Mouse (Mus musculus): ENCODE results near the gene Mrpl45. TPM values are rescaled to one million over a fixed set of nuclear protein-coding genes. Genes with fewer than 3 reads are reported as not detected.
A peak's percentile ranks its signal among the peaks of the same experiment; 100 is the strongest.
"Not testable (repeated sequence)": the region's sequence is repeated elsewhere in the genome, so short reads cannot be mapped to it uniquely, and the experiment has no call there.

Mrpl45 gene
- polyA plus RNA-seq (2014; fragmentation: Nextera tagmentation; extraction: Ambion mirVana): 55.9 and 59.9 TPM in 2 replicates

DNA sequence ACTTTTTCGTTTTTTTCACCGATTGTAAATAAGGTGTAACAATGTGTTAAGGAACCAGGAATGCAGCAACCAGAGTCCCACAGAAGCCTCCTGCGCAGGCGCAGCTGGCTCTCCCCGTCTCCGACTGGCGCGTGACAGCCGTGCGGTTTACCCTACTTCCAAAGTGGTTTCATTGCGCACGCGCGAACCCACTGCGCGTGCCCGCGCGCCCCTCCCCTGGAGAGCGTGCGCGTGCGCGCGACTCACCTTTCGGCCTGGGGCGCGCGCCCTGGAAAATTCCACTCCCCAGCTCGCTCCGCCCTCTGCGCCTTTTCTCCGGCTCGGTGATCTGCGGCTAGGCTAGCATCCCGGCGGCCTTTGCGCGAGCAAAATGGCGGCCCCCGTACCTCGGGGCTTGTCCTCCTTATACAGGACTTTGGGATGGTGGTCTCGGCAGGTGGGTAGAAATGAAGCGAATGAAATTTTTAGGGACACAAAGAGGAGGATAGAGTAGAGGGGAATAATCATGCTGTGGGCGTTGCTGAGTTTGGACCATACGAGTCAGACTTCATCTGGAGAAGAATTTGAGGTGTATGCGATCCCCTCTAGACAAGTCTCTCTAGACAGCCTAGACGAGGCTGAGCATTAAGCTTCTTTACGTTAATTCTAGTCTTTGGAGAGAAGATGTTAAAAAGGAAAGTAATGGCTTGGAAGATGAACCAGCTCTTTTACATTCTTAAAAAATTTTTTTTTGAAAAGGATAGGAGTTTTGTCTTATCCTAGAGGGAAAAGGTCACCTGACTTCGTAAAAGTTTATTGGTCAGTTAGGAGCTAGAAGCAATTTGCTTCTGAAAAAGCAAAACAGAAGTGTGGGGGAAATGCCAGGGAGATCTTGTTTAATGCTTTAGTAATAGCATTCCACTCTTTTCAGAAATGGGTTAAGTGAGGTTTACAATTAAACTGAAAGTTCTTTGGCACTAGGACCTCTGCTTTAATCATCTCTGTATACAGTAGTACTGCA lies at the start of gene Mrpl45:
Gene Mrpl45 (plus strand): TSS at position 213 of the 1,000 bp plus-strand sequence.
- ATAC-seq (replicated peaks; ENCODE audit: low FRiP score): peak; percentile 92
- peak within 1 kb of the TSS; percentile 36 for H3K4me3 ChIP-seq (ENCODE audit: low read depth, low read length)
- DNase-seq (ENCODE audit: low spot score): peak; percentile 100
- H3K36me3 ChIP-seq (ENCODE audit: control insufficient read depth, insufficient read depth, low read length): no peaks in the 10 kb centered on the region
- peak within 1 kb of the TSS; percentile 51 for H3K4me2 ChIP-seq (ENCODE audit: low read depth, low read length, severe bottlenecking)
- no peaks in the 10 kb centered on the region; the same call in 1 of the 2 replicates for H3K4me1 ChIP-seq (replicated peaks; ENCODE audit: control insufficient read depth, insufficient read depth, low read length)
- under 1% methylated on average over 50 of the region's 50 CpGs for WGBS
- no peaks in the 10 kb centered on the region for H3K27me3 ChIP-seq (ENCODE audit: control insufficient read depth, insufficient read depth, low read length)
- H3K9ac ChIP-seq (ENCODE audit: low read length): peak within 1 kb of the TSS; percentile 53
- no peaks in the 10 kb centered on the region for H3K9me3 ChIP-seq (ENCODE audit: control insufficient read depth, low read length)
- no peak within 1 kb of the TSS for H3K27ac ChIP-seq (ENCODE audit: low read depth, low read length)

DNA sequence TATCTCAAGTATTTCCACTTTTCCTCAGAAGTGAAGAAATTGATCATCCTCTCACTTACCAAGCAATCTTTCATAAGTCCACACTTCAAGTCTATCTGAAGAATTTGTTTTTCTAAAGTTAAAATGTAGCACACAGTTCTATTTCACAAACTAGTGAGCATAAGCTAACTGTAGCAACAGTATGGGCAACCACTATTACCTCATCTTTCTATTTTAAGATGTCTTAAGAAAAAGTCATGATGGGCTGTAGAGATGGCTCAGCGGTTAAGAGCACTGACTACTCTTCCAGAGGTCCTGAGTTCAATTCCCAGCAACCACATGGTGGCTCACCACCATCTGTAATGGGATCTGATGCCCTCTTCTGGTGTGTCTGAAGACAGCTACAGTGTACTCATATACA lies 49.0 kb upstream of the Mrpl45 start:
- H3K4me3 ChIP-seq (ENCODE audit: low read depth, low read length); H3K9ac ChIP-seq (ENCODE audit: low read length); H3K4me1 ChIP-seq (replicated peaks; ENCODE audit: control insufficient read depth, insufficient read depth, low read length); H3K27ac ChIP-seq (ENCODE audit: low read depth, low read length); ATAC-seq (replicated peaks; ENCODE audit: low FRiP score); H3K27me3 ChIP-seq (ENCODE audit: control insufficient read depth, insufficient read depth, low read length); H3K9me3 ChIP-seq (ENCODE audit: control insufficient read depth, low read length); DNase-seq (ENCODE audit: low spot score); H3K4me2 ChIP-seq (ENCODE audit: low read depth, low read length, severe bottlenecking); H3K36me3 ChIP-seq (ENCODE audit: control insufficient read depth, insufficient read depth, low read length): not testable (repeated sequence)
- WGBS: 100% methylated on average over 1 of the region's 1 CpGs

DNA sequence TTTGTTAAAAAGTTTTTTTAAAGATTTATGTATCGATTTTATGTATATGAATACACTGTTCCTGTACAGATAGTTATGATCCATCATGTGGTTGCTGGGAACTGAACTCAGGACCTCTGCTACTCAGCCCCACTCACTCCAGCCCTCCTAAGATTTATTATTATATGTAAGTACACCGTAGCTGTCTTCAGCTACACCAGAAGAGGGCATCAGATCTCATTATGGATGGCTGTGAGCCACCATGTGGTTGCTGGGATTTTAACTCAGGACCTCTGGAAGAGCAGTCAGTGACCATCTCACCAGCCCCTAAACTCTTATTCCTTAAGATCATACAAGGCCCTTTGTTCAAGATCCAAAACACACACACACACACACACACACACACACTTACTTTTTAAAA lies 45.5 kb upstream of the Mrpl45 start:
- not testable (repeated sequence) for H3K4me2 ChIP-seq (ENCODE audit: low read depth, low read length, severe bottlenecking); H3K27me3 ChIP-seq (ENCODE audit: control insufficient read depth, insufficient read depth, low read length); H3K4me1 ChIP-seq (replicated peaks; ENCODE audit: control insufficient read depth, insufficient read depth, low read length); H3K9ac ChIP-seq (ENCODE audit: low read length); DNase-seq (ENCODE audit: low spot score); H3K9me3 ChIP-seq (ENCODE audit: control insufficient read depth, low read length); H3K27ac ChIP-seq (ENCODE audit: low read depth, low read length); H3K4me3 ChIP-seq (ENCODE audit: low read depth, low read length); ATAC-seq (replicated peaks; ENCODE audit: low FRiP score); H3K36me3 ChIP-seq (ENCODE audit: control insufficient read depth, insufficient read depth, low read length)
- 84% methylated on average over 2 of the region's 2 CpGs for WGBS

DNA sequence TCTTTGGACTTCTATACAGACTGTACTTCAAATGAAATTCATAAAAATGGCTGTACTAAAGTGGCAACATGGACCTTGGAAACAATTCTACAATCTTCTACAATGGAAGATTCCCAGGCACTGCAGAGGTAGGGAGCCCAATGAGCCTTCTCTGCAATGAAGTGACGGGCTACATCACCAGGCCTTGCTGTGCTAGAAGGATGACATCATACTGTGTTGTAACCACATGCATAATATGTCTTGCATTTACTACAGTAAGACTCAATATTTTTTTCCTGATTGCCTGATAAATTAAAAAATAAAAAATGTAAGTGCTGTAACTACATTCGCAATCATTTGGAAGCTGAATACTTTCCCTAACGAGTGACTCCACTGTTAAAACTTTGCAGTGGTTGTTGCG lies 42.7 kb upstream of the Mrpl45 start:
- 97% methylated on average over 4 of the region's 4 CpGs for WGBS
- H3K4me1 ChIP-seq (replicated peaks; ENCODE audit: control insufficient read depth, insufficient read depth, low read length): no peaks in the 10 kb centered on the region
- H3K27ac ChIP-seq (ENCODE audit: low read depth, low read length): no peak overlapping the region
- H3K27me3 ChIP-seq (ENCODE audit: control insufficient read depth, insufficient read depth, low read length): no peaks in the 10 kb centered on the region
- no peak overlapping the region for H3K9ac ChIP-seq (ENCODE audit: low read length)
- no peak overlapping the region for H3K4me2 ChIP-seq (ENCODE audit: low read depth, low read length, severe bottlenecking)
- H3K4me3 ChIP-seq (ENCODE audit: low read depth, low read length): no peak overlapping the region
- no peaks in the 10 kb centered on the region; the same call in 1 of the 2 replicates for H3K9me3 ChIP-seq (ENCODE audit: control insufficient read depth, low read length)
- ATAC-seq (replicated peaks; ENCODE audit: low FRiP score) (no peak), DNase-seq (ENCODE audit: low spot score) (no peak)
- no peaks in the 10 kb centered on the region for H3K36me3 ChIP-seq (ENCODE audit: control insufficient read depth, insufficient read depth, low read length)

DNA sequence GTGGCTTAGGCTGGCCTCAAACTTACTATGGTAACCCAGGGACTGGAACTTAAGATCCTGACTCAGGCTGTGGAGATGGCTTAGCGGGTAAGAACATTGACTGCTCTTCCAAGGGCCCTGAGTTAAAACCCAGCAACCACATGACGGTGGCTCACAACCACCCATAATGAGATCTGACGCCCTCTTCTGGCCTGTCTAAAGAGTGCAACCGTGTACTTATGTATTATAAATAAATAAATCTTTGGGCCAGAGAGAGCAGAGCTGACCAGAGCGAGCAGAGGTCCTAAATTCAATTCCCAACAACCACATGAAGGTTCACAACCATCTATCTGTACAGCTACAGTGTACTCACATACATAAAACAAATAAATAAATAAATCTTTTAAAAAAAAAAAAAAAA lies 41.9 kb upstream of the Mrpl45 start:
- Histone ChIP-seq H3K4me3 (ENCODE audit: low read depth, low read length) (no peak overlapping the region), H3K36me3 (ENCODE audit: control insufficient read depth, insufficient read depth, low read length) (no peaks in the 10 kb centered on the region), H3K4me1 (replicated peaks; ENCODE audit: control insufficient read depth, insufficient read depth, low read length) (peaks cover 4% of the 10 kb centered on the region; the same call in 1 of the 2 replicates), H3K4me2 (ENCODE audit: low read depth, low read length, severe bottlenecking) (no peak overlapping the region), H3K9ac (ENCODE audit: low read length) (no peak overlapping the region), H3K27me3 (ENCODE audit: control insufficient read depth, insufficient read depth, low read length) (no peaks in the 10 kb centered on the region), H3K9me3 (ENCODE audit: control insufficient read depth, low read length) (no peaks in the 10 kb centered on the region; the same call in 1 of the 2 replicates), H3K27ac (ENCODE audit: low read depth, low read length) (no peak overlapping the region)
- DNase-seq (ENCODE audit: low spot score) (no peak), ATAC-seq (replicated peaks; ENCODE audit: low FRiP score) (no peak)
- WGBS: 81% methylated on average over 5 of the region's 5 CpGs

DNA sequence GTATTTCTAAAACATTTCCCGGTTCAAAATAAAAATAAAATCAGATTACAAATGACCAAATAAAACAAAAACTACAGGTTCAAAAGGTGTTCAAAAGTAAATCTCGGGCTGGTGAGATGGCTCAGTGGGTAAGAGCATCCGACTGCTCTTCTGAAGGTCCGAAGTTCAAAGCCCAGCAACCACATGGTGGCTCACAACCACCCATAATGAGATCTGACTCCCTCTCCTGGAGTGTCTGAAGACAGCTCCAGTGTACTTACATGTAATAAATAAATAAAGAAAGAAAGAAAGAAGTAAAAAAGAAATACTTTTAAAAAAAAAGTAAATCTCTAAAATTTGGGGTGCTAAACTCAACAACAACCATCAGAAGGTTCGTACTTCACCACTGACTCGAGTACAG lies 40.6 kb upstream of the Mrpl45 start:
- H3K4me1 ChIP-seq (replicated peaks; ENCODE audit: control insufficient read depth, insufficient read depth, low read length); H3K9me3 ChIP-seq (ENCODE audit: control insufficient read depth, low read length); H3K27me3 ChIP-seq (ENCODE audit: control insufficient read depth, insufficient read depth, low read length); H3K9ac ChIP-seq (ENCODE audit: low read length); DNase-seq (ENCODE audit: low spot score); ATAC-seq (replicated peaks; ENCODE audit: low FRiP score); H3K4me2 ChIP-seq (ENCODE audit: low read depth, low read length, severe bottlenecking); H3K27ac ChIP-seq (ENCODE audit: low read depth, low read length); H3K36me3 ChIP-seq (ENCODE audit: control insufficient read depth, insufficient read depth, low read length); H3K4me3 ChIP-seq (ENCODE audit: low read depth, low read length): not testable (repeated sequence)
- WGBS: 94% methylated on average over 6 of the region's 6 CpGs

- Histone ChIP-seq H3K36me3 (ENCODE audit: control insufficient read depth, insufficient read depth, low read length) (no peaks in the 10 kb centered on the region), H3K4me1 (replicated peaks; ENCODE audit: control insufficient read depth, insufficient read depth, low read length) (peaks cover 6% of the 10 kb centered on the region; the same call in 1 of the 2 replicates), H3K27ac (ENCODE audit: low read depth, low read length) (no peak overlapping the region), H3K9ac (ENCODE audit: low read length) (no peak overlapping the region), H3K4me2 (ENCODE audit: low read depth, low read length, severe bottlenecking) (no peak overlapping the region), H3K9me3 (ENCODE audit: control insufficient read depth, low read length) (no peaks in the 10 kb centered on the region; the same call in 1 of the 2 replicates), H3K4me3 (ENCODE audit: low read depth, low read length) (no peak overlapping the region), H3K27me3 (ENCODE audit: control insufficient read depth, insufficient read depth, low read length) (no peaks in the 10 kb centered on the region)
- 97% methylated on average over 2 of the region's 2 CpGs for WGBS
- DNase-seq (ENCODE audit: low spot score) (no peak), ATAC-seq (replicated peaks; ENCODE audit: low FRiP score) (no peak)
These were observed 40.2 kb upstream of the Mrpl45 start for GRCm38 (mm10) chr11:97275349-97275748.

DNA sequence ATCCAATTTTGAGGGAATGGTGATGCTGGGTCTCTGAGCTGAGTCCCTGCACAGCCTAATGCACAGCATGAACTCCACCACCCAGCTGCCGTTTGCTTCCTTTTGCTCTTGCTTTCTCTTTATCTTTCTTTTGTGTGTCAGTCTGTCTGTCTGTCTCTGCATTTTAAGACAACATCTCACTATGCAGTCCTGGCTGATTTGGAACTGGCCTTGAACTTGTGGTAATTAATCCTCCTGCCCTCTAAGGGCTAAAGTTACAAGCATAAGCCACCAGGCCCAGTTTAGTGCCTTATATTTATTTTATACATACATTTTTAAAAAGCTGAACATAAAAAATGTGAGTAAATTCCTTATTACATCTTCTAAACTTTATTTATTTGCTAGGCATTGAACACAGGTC lies 39.5 kb upstream of the Mrpl45 start:
- no peaks in the 10 kb centered on the region; the same call in 1 of the 2 replicates for H3K9me3 ChIP-seq (ENCODE audit: control insufficient read depth, low read length)
- H3K27me3 ChIP-seq (ENCODE audit: control insufficient read depth, insufficient read depth, low read length): no peaks in the 10 kb centered on the region
- no peak overlapping the region for H3K27ac ChIP-seq (ENCODE audit: low read depth, low read length)
- no peak overlapping the region for H3K4me3 ChIP-seq (ENCODE audit: low read depth, low read length)
- ATAC-seq (replicated peaks; ENCODE audit: low FRiP score) (no peak), DNase-seq (ENCODE audit: low spot score) (no peak)
- H3K4me1 ChIP-seq (replicated peaks; ENCODE audit: control insufficient read depth, insufficient read depth, low read length): peaks cover 6% of the 10 kb centered on the region; the same call in 1 of the 2 replicates
- H3K4me2 ChIP-seq (ENCODE audit: low read depth, low read length, severe bottlenecking): no peak overlapping the region
- no peak overlapping the region for H3K9ac ChIP-seq (ENCODE audit: low read length)
- no peaks in the 10 kb centered on the region for H3K36me3 ChIP-seq (ENCODE audit: control insufficient read depth, insufficient read depth, low read length)
- 57% methylated on average over 1 of the region's 1 CpGs for WGBS

Data from forebrain, embryonic 11.5 days (tissue).